Mouse (Mus musculus): ENCODE results near the gene Naa11. TPM values are rescaled to one million over a fixed set of nuclear protein-coding genes. Genes with fewer than 3 reads are reported as not detected.

Naa11 gene
- polyA plus RNA-seq (2012; rRNA removed) (not detected in 2 replicates), polyA plus RNA-seq (2014; fragmentation: Nextera tagmentation; extraction: Ambion mirVana) (not detected in 2 replicates)

DNA sequence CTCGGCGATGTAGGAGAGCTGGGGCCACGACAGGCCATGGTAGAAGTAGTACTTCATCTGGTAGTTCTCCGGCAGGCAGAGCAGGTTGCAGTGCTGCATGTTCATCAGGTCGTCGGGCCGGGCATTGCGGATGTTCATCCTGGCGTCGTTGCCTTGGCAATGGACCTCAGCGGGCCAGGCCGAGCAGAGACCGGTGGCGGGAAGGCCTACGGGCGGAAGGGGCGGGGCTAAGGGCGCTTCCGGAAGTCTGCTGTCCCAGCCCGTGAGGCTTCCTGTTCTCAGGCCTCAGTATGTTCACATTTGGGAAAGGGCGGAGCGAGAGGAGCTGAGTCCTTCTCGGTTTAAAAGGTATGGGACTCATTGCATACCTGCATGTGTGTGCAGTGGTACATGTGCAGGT lies at the start of gene Naa11:
Gene Naa11, minus strand, starts transcription at position 220 of the 400 bp plus-strand sequence.
- no peak for ATAC-seq (ENCODE audit: insufficient read depth)
- Histone ChIP-seq H3K9ac (replicated peaks) (no peak within 1 kb of the TSS), H3K27ac (no peak within 1 kb of the TSS), H3K4me2 (ENCODE audit: low read depth) (no peak within 1 kb of the TSS), H3K4me1 (replicated peaks; ENCODE audit: control insufficient read depth in 2 of 2, insufficient read depth in 2 of 2, low read length in 1 of 2) (no peaks in the 10 kb centered on the region), H3K9me3 (ENCODE audit: control insufficient read depth, low read length) (no peaks in the 10 kb centered on the region), H3K27me3 (ENCODE audit: control insufficient read depth, insufficient read depth, low read length) (no peaks in the 10 kb centered on the region), H3K36me3 (replicated peaks; ENCODE audit: control insufficient read depth, insufficient read depth, low read depth) (no peaks in the 10 kb centered on the region), H3K4me3 (ENCODE audit: insufficient read depth in 1 of 2, low read depth in 2 of 2, low read length in 2 of 2) (no peak within 1 kb of the TSS)
- DNase-seq (ENCODE audit: low read depth in 3 of 3, low spot score in 3 of 3) = no peak
- TF ChIP-seq EP300 (IDR thresholded peaks at IDR 0.05; ENCODE audit: low read depth) = no peak
- TF ChIP-seq CTCF (IDR thresholded peaks at IDR 0.05; ENCODE audit: low read depth) = no peak
- WGBS (ENCODE audit: insufficient replicate concordance) = 83% methylated on average over 23 of the region's 23 CpGs

DNA sequence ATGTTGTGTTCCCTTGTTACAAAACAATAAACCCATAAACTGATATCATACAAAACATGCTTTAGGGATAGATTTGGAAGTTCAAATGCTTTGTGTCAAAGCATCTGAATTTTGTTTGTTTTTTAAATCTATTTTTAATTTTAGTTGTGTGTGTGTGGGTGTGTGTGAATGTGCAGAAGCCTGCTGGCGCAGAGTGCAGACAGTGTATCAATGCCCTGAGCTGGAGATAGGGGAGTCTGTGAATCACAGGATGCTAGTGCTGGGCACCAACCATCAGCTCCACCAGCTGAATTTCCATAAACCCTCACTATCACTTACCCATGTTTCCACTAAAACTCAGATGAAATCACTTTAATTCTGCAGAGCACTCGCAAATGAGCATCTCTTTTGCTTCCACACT lies 40.3 kb upstream of the Naa11 start:
- Histone ChIP-seq H3K9ac (replicated peaks) (no peak overlapping the region), H3K4me3 (ENCODE audit: insufficient read depth in 1 of 2, low read depth in 2 of 2, low read length in 2 of 2) (no peak overlapping the region), H3K4me1 (replicated peaks; ENCODE audit: control insufficient read depth in 2 of 2, insufficient read depth in 2 of 2, low read length in 1 of 2) (no peaks in the 10 kb centered on the region), H3K27ac (no peak overlapping the region), H3K9me3 (ENCODE audit: control insufficient read depth, low read length) (no peaks in the 10 kb centered on the region), H3K4me2 (ENCODE audit: low read depth) (no peak overlapping the region), H3K27me3 (ENCODE audit: control insufficient read depth, insufficient read depth, low read length) (no peaks in the 10 kb centered on the region), H3K36me3 (replicated peaks; ENCODE audit: control insufficient read depth, insufficient read depth, low read depth) (no peaks in the 10 kb centered on the region)
- WGBS (ENCODE audit: insufficient replicate concordance) = 63% methylated on average over 2 of the region's 2 CpGs
- ATAC-seq (ENCODE audit: insufficient read depth) (no peak), DNase-seq (ENCODE audit: low read depth in 3 of 3, low spot score in 3 of 3) (no peak)
- TF ChIP-seq CTCF (IDR thresholded peaks at IDR 0.05; ENCODE audit: low read depth) (no peak), EP300 (IDR thresholded peaks at IDR 0.05; ENCODE audit: low read depth) (no peak)

GRCm38 (mm10) chr5:97429976-97430375 lies 37.8 kb upstream of the Naa11 start:
- Histone ChIP-seq H3K4me2 (ENCODE audit: low read depth) (no peak overlapping the region), H3K27me3 (ENCODE audit: control insufficient read depth, insufficient read depth, low read length) (no peaks in the 10 kb centered on the region), H3K4me1 (replicated peaks; ENCODE audit: control insufficient read depth in 2 of 2, insufficient read depth in 2 of 2, low read length in 1 of 2) (no peaks in the 10 kb centered on the region), H3K9me3 (ENCODE audit: control insufficient read depth, low read length) (no peaks in the 10 kb centered on the region), H3K36me3 (replicated peaks; ENCODE audit: control insufficient read depth, insufficient read depth, low read depth) (no peaks in the 10 kb centered on the region), H3K27ac (no peak overlapping the region), H3K9ac (replicated peaks) (no peak overlapping the region), H3K4me3 (ENCODE audit: insufficient read depth in 1 of 2, low read depth in 2 of 2, low read length in 2 of 2) (no peak overlapping the region)
- no peak for TF ChIP-seq CTCF (IDR thresholded peaks at IDR 0.05; ENCODE audit: low read depth)
- no peak for TF ChIP-seq EP300 (IDR thresholded peaks at IDR 0.05; ENCODE audit: low read depth)
- ATAC-seq (ENCODE audit: insufficient read depth) = no peak
- WGBS (ENCODE audit: insufficient replicate concordance) = 65% methylated on average over 9 of the region's 9 CpGs
- DNase-seq (ENCODE audit: low read depth in 3 of 3, low spot score in 3 of 3) = no peak

- whole genome bisulfite sequencing (ENCODE audit: insufficient replicate concordance) = 63% methylated on average over 2 of the region's 2 CpGs
- ATAC-seq (ENCODE audit: insufficient read depth) = no peak
- H3K9me3 ChIP-seq (ENCODE audit: control insufficient read depth, low read length) = no peaks in the 10 kb centered on the region
These were observed 29.5 kb upstream of the Naa11 start for GRCm38 (mm10) chr5:97421669-97422068.

GRCm38 (mm10) chr5:97417185-97417584 lies 25.0 kb upstream of the Naa11 start:
- DNase-seq (ENCODE audit: low read depth in 3 of 3, low spot score in 3 of 3) (no peak), ATAC-seq (ENCODE audit: insufficient read depth) (no peak)
- WGBS (ENCODE audit: insufficient replicate concordance) = 46% methylated on average over 2 of the region's 2 CpGs
- Histone ChIP-seq H3K36me3 (replicated peaks; ENCODE audit: control insufficient read depth, insufficient read depth, low read depth) (no peaks in the 10 kb centered on the region), H3K4me3 (ENCODE audit: insufficient read depth in 1 of 2, low read depth in 2 of 2, low read length in 2 of 2) (no peak overlapping the region), H3K4me2 (ENCODE audit: low read depth) (no peak overlapping the region), H3K4me1 (replicated peaks; ENCODE audit: control insufficient read depth in 2 of 2, insufficient read depth in 2 of 2, low read length in 1 of 2) (no peaks in the 10 kb centered on the region), H3K9me3 (ENCODE audit: control insufficient read depth, low read length) (no peaks in the 10 kb centered on the region), H3K27me3 (ENCODE audit: control insufficient read depth, insufficient read depth, low read length) (no peaks in the 10 kb centered on the region), H3K9ac (replicated peaks) (no peak overlapping the region), H3K27ac (no peak overlapping the region)
- TF ChIP-seq EP300 (IDR thresholded peaks at IDR 0.05; ENCODE audit: low read depth) (no peak), CTCF (IDR thresholded peaks at IDR 0.05; ENCODE audit: low read depth) (no peak)

More at GRCm38 (mm10) chr5:97421669-97422068, 29.5 kb upstream of the Naa11 start:
- no peaks in the 10 kb centered on the region for H3K36me3 ChIP-seq (replicated peaks; ENCODE audit: control insufficient read depth, insufficient read depth, low read depth)
- no peak overlapping the region for H3K27ac ChIP-seq
- H3K9ac ChIP-seq (replicated peaks) = no peak overlapping the region
- no peak overlapping the region for H3K4me3 ChIP-seq (ENCODE audit: insufficient read depth in 1 of 2, low read depth in 2 of 2, low read length in 2 of 2)
- no peak overlapping the region for H3K4me2 ChIP-seq (ENCODE audit: low read depth)
- no peaks in the 10 kb centered on the region for H3K4me1 ChIP-seq (replicated peaks; ENCODE audit: control insufficient read depth in 2 of 2, insufficient read depth in 2 of 2, low read length in 1 of 2)
- no peaks in the 10 kb centered on the region for H3K27me3 ChIP-seq (ENCODE audit: control insufficient read depth, insufficient read depth, low read length)
- TF ChIP-seq CTCF (IDR thresholded peaks at IDR 0.05; ENCODE audit: low read depth) (no peak), EP300 (IDR thresholded peaks at IDR 0.05; ENCODE audit: low read depth) (no peak)
- DNase-seq (ENCODE audit: low read depth in 3 of 3, low spot score in 3 of 3) = no peak

Data from liver, embryonic 14.5 days (tissue).